Mouse (Mus musculus): ENCODE measurements around the gene Itgb3.

Itgb3 gene

DNA sequence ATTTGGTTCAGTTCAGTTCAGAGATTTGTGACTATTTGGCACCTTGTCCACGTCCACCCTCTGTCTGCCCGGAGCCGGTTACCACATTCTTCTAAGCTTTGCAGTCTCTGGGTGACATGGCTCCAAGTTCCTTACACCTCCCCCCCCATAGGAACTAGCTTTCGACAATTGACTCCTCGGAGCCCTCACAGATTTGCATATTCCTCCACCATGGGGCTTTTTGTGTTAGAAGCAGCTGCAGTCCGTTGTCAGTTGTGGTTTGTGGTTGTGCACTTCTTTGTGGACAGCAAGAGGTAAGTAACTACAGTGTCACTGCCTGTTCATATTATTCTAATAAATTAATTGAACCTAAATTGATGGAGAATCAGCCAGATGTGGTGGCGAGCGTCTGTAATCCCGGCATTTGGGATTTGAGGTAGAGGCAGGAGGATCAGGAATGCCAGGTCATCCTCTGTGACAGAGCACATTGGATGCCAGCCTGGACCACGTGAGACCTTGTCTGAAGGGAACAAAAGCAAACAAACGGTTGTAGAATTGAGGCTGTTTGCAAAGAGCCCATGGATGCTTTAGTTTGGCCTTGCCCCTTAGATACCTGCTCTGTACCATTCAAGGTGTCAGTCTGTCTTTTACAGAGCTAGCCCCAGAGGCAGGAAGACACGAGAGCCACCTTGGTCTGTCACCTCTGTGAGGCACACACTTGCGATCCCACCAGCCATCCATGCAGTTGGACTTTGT lies 25.0 kb upstream of the Itgb3 start:
- no peak for DNase-seq

DNA sequence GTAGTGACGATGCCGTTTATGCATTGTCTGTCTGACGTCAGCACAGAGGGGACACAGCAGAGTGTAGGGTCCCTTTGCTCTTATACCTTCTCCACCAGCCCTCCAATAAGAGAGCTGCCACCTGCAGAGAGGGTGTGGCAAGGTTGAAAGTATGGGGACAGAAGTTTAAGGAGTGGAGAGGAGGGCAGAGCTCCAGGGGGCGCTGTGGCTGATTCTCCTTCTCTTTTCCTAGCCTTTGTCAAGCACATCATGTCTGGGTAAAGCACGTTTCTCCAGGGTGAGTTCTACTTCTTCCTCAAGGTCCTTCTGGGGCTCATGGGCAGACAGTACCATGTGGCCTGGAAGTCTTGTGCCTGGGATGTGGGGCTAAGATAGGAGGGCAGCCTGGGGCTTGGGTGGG lies 22.3 kb upstream of the Itgb3 start:
- DNase-seq = no peak

DNA sequence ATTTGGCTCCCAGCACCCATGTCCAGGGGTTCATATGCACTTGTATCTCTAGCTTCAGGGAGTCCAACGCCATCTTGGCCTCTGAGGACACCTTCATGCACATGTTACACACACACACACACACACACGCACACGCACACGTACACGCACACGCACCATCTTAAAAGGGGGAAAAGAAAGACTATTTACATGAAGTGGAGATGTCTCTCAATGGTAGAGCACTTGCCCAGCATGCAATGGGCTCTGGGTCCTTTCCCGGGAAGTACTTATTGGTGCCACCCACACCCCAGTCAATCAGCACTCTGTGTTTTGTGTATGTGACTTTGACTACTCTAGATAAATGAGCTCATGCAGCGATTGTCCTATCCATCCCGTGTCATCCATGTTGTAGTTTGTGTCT lies 19.9 kb upstream of the Itgb3 start:
- DNase-seq = no peak

GRCm38 (mm10) chr11:104588513-104588912 lies 19.3 kb upstream of the Itgb3 start:
- DNase-seq = no peak

GRCm38 (mm10) chr11:104589570-104589969 lies 18.2 kb upstream of the Itgb3 start:
- DNase-seq = no peak

- DNase-seq = peak; percentile 80
Observed at GRCm38 (mm10) chr11:104590148-104590547, 17.7 kb upstream of the Itgb3 start.

- DNase-seq = no peak
Observed at GRCm38 (mm10) chr11:104592066-104592835, 15.5 kb upstream of the Itgb3 start.

GRCm38 (mm10) chr11:104596365-104596764 lies 11.4 kb upstream of the Itgb3 start:
- DNase-seq = peak; percentile 51

- DNase-seq = no peak
Observed at GRCm38 (mm10) chr11:104599265-104599945, 8.4 kb upstream of the Itgb3 start.

DNA sequence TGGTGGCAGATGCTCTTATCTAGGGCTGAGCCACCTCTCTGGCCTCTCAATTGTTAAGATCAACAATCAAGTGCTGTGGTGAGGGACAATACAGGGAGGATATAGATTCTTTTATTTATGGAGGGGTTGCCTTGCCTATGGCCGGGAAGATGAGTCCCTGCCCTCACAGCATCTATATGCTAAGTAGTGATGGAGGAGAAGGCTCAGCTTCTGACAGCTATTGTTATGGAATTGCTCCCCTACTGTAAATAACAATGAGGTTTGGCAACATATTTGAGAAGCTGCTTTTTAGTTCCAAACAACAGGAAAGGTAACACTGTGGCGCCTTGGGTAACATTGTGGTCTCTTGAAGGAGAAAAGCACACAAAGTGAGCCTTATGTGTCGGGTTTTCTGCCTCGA lies 7.1 kb upstream of the Itgb3 start:
- DNase-seq = no peak

DNA sequence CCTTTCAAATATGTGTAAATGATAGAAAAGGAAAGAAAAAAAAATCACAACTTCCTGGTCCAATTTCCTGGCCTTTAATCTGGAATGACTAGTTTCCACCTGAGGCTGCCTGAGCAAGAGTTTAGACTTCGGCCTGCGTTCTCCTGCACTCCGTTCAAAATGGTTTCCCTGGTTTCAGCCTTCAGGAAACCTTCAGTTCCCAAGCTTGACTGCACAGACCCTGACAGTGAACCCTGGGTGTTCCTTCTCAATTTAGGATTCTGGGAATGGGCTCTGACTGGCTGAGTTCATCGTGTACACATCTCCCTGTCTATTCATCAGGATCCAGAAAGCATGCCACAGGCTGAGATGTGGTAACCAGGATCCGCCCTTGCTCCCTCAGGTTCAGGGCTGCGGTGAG lies 3.6 kb upstream of the Itgb3 start:
- no peak for DNase-seq

- no peak for DNase-seq
Observed at GRCm38 (mm10) chr11:104608249-104608920, 585 bp downstream of the Itgb3 start.

DNA sequence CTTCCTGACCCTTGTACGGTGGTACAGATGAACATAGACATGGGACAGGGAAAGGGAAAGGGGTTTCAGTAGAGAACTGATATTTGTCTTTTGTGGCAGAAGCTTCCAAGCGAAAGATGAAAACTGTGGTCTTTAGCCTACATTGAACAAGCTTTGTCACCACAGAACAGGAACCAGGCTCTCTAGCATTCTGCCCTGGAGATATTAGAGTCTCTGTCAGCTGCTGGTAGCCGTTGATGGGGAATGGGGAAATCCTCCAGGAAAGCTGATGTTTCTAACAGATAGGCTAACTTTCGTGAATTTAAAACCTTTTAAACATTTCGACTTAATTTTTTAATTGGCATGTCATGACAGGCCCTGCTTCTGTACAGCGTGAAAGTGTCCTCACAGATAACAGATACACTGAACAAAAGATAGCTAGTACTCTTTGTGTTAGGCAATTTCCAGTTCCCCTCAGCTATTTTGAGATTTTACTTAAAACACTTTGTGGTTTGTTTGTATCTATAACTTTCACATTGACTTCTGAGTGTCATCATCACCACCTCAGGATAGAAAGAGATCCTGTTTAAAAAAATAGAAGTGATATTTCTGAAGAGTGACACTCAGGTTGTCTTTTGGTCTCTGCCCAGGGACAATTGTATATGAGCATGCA lies 1.4 kb downstream of the Itgb3 start:
- no peak for DNase-seq

GRCm38 (mm10) chr11:104609733-104610132 lies 1.9 kb downstream of the Itgb3 start:
- DNase-seq = no peak

GRCm38 (mm10) chr11:104611579-104612151 lies 3.9 kb downstream of the Itgb3 start:
- no peak for DNase-seq

DNA sequence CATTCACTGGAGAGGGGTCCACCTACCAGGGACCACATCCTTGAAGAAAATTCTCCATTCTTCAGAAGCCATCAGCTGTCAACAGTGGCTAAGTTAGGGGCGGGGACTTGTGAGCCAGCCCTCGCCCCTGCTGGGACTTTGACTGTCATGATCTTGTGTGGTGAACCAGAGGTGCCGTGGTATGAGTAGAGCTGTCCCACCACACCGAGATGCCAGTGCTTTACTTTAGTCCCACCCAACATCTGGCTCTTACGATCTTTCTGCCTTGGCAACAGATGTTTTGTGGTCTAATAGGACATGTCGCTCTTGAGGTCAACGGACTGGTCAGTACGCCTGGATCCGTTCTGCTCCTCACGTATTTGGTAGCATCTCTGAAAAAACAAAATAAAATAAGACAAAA lies 5.8 kb downstream of the Itgb3 start:
- DNase-seq = no peak

- DNase-seq = no peak
Observed at GRCm38 (mm10) chr11:104614130-104614529, 6.3 kb downstream of the Itgb3 start.

DNA sequence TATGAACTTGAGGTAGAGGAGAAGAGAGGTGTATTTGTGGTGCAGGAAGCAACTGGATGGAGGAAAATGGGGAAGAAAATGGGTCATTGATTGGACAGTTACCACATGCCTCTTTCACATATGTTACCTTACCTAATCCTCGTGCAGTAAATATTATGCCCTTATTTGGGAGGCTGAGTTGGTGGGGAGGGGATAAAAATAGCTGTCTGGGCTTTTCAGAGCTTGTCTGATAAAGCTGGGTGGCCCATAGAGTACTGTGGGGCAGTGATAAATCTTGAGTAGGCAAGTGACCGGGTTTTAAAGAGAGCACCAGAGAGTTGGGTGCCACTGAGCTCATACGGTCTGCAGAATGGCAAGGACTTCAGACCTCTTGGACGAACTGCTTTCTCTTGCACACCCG lies 8.4 kb downstream of the Itgb3 start:
- DNase-seq = no peak

GRCm38 (mm10) chr11:104618638-104619076 lies 10.9 kb downstream of the Itgb3 start:
- DNase-seq = no peak

GRCm38 (mm10) chr11:104619084-104620022 lies 11.6 kb downstream of the Itgb3 start:
- no peak for DNase-seq
